ENCODE assay signal across 10 mouse cellular contexts in genomic region chr1:72171001-72171860, GRCm38 (mm10). TPM values are rescaled to one million over a fixed set of nuclear protein-coding genes. Genes with fewer than 3 reads are reported as not detected.
DNase-seq lines count a peak whose midpoint lies in the region; ATAC-seq lines count a peak whose summit lies in the region.
"Had no signal": no experiment of that assay in that cellular context is flagged by ENCODE, and none has a peak within 500 bp of the region (broad histone marks: within the 10 kb centered on the region; RNA-seq: fewer than 3 reads in every experiment).

No protein-coding gene starts in this region.

- H3K27ac ChIP-seq in heart, embryonic 16.5 days (ENCODE audit: low read length), result peak overlapping the region; percentile 36; the same call in 1 of the 2 replicates
- H3K27ac ChIP-seq in limb, embryonic 12.5 days, result no peak overlapping the region

- 65% methylated on average over 13 of the region's 13 CpGs for WGBS in heart, embryonic 16.5 days
- WGBS in limb, embryonic 12.5 days, result 62% methylated on average over 13 of the region's 13 CpGs

- H3K36me3 ChIP-seq in heart, embryonic 16.5 days (ENCODE audit: control insufficient read depth, insufficient read depth), result no peaks in the 10 kb centered on the region
- H3K36me3 ChIP-seq in limb, embryonic 12.5 days, result no peaks in the 10 kb centered on the region

- no peak overlapping the region for H3K4me3 ChIP-seq in heart, embryonic 16.5 days (ENCODE audit: low read length)
- no peak overlapping the region for H3K4me3 ChIP-seq in limb, embryonic 12.5 days (replicated peaks)

- ATAC-seq in heart, embryonic 16.5 days (replicated peaks; ENCODE audit: extremely low read depth, insufficient read depth, low FRiP score), result no peak
- ATAC-seq in limb, embryonic 12.5 days (ENCODE audit: insufficient number of reproducible peaks, insufficient read depth, low FRiP score, low TSS enrichment, low read depth), result 0 out of 2 replicates have a peak, but pooled peaks have one; percentile 3

- H3K27me3 ChIP-seq in heart, embryonic 16.5 days (ENCODE audit: control insufficient read depth, insufficient read depth, low read length), result no peaks in the 10 kb centered on the region
- no peaks in the 10 kb centered on the region for H3K27me3 ChIP-seq in limb, embryonic 12.5 days

- peaks cover 2% of the 10 kb centered on the region for H3K4me1 ChIP-seq in heart, embryonic 16.5 days (ENCODE audit: control insufficient read depth, insufficient read depth, low read length)
- no peaks in the 10 kb centered on the region for H3K4me1 ChIP-seq in limb, embryonic 12.5 days (replicated peaks)

- no peak overlapping the region for H3K9ac ChIP-seq in heart, embryonic 16.5 days (ENCODE audit: low read length)
- H3K9ac ChIP-seq in limb, embryonic 12.5 days (replicated peaks), result no peak overlapping the region

- no peak overlapping the region for H3K4me2 ChIP-seq in heart, embryonic 16.5 days (ENCODE audit: low read depth, low read length)
- no peak overlapping the region for H3K4me2 ChIP-seq in limb, embryonic 12.5 days

- H3K9me3 ChIP-seq in heart, embryonic 16.5 days (replicated peaks; ENCODE audit: control insufficient read depth, low read length), result no peaks in the 10 kb centered on the region
- no peaks in the 10 kb centered on the region for H3K9me3 ChIP-seq in limb, embryonic 12.5 days

- DNase-seq in heart, adult 9 months (ENCODE audit: low spot score in 2 of 2), result no peak
- DNase-seq in cerebellum, adult 11 months, result peak; percentile 41
- DNase-seq in embryo, embryonic 11 days, result peak; percentile 29
- no peak for DNase-seq in frontal cortex, adult 2 months (ENCODE audit: extremely low spot score in 1 of 2, low spot score in 1 of 2)
- no peak for DNase-seq in lung, postnatal 4 days
- DNase-seq in B cell, adult 2 months, result no peak
- DNase-seq: lung, adult 2 months; thymus, adult 18-20 months had no signal

RNA-seq across cellular contexts. Expression of gene Mreg, which starts 40.9 kb away (rescaled TPM):
- 9.5 and 18.8 TPM in 2 replicates for polyA plus RNA-seq in heart, embryonic 16.5 days (2015; fragmentation: Nextera tagmentation; extraction: Ambion mirVana)
- 2.4 and 2.8 TPM in 2 replicates for polyA plus RNA-seq in limb, embryonic 12.5 days (2016; fragmentation: Nextera tagmentation; extraction: Ambion mirVana)
- polyA plus RNA-seq in frontal cortex, adult 2 months (2012; rRNA removed), result 3.3 and 4.1 TPM in 2 replicates

Comparison
In these comparisons a context has a peak if more than half of its experiments do, and no peak if none do; other contexts are left out.
1. DNase-seq: peak in cerebellum, adult 11 months (single experiment) and embryo, embryonic 11 days (single experiment); none in heart, adult 9 months (0 of 2), frontal cortex, adult 2 months (0 of 2), lung, postnatal 4 days (0 of 2) and B cell, adult 2 months (0 of 2).